Mouse (Mus musculus) layer of hippocampus, postnatal 25 days (tissue): ENCODE data around the gene Adm2. TPM values are rescaled to one million over a fixed set of nuclear protein-coding genes. Genes with fewer than 3 reads are reported as not detected.
A peak's percentile ranks its signal among the peaks of the same experiment; 100 is the strongest.

Experiments used
- DNase-seq, 2 experiments: peaks; one replicate each; pipeline ENCODE4 v3.0.0; 2022; ENCODE audit warnings: mixed read lengths in 2 of 2, low spot score in 1 of 2; ENCODE audit errors: extremely low spot score in 1 of 2
- total RNA-seq, 2 experiments: library from RNA; stranded (reverse); gene quantifications; 2 replicates each; pipeline ENCODE4 v1.2.3; 2021

The Adm2 gene
- total RNA-seq, 2 experiments from 2014 or later: not detected

DNA sequence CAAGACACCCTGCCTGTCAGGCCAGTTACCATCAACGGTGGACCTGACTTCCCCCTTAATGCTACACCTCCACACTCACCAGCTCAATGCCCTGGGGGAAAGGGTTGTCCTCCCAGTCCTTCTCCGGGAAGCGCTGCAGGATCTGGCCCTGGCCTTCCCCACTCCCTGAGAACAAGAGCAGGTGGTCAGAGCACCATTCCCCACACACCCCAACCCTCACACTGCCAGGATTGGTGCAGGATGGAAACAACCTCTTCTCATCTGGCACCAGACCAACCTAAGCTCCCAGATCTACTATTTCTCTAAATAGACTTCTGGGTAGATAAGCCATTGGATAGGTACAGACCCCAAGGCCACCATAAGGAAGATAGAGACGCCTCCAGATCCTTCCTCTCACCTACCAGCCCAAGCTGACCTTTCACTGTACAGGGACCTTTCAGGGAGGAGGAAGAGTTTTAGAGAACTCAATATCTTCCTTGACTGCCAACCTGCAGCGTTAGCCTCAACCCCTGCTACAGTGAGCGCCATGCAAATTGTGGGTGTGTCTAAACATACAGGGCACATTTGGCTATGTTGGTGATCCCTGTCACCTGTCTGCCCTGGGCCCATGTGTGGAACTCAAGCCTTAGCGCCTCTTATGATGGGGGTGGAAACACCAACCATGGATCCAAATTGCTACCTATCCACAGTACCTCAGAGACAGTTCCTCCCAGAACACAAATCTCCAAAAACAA lies 13.9 kb upstream of the Adm2 start:
- peak in 1 of 2 experiments; percentile 7 for DNase-seq

GRCm38 (mm10) chr15:89309962-89310498 lies 12.5 kb upstream of the Adm2 start:
- peak; percentile 50 to 51 for DNase-seq

DNA sequence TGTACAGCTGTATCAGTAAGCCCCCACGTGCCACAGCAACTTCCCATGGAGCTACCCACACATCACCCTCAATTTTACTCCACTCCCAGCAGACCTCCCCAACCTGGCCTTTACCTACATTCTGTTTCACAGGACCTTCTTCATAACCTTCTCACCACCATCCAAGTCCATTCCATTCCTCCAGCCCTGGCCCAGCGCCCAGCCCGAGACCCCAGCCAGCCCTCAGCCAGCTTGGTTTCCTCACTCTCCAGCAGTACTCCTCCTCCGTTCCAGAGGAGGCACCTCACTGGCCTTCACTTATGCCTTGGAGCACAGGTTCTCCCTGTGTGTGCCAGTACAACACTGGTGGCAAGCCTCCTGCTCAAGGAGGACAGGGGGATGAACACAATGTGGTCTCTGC lies 9.2 kb upstream of the Adm2 start:
- peak in 1 of 2 experiments; percentile 12 for DNase-seq

GRCm38 (mm10) chr15:89314107-89314506 lies 8.4 kb upstream of the Adm2 start:
- DNase-seq: peak in 1 of 2 experiments; percentile 11

DNA sequence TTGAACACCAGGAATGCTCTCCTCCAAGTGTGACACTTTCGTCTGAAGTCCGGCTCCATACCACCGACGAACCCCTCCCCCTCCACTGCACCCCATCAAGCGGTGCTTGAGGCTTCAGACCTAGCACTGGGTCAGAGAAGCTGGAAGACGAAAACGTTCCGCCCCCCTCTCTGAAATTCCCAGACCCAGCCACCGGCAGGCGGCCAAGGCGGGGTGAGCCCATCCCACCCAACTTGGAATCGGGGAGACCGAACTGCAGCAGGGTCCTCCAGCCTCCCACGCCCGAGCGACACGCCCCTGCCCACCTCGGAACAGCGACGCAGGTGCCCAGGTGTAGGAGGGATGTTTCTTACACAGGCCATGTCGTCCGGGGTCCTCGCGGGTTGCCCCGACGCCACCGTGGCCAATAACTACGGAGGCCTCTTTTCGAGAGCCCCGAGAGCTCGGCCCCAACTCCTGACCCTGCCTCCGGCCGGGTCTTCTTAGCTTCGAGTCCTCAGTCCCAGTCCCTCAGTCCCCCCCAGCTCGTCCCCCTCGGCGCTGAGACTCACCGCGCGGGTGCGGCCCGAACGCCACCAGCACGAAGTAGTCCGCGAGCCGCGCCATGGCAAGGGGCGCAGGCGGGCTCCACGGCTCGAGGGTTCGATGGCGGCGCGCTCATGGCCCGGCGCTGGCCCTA lies 7.9 kb upstream of the Adm2 start:
- peak in 1 of 2 experiments; percentile 20 for DNase-seq

DNA sequence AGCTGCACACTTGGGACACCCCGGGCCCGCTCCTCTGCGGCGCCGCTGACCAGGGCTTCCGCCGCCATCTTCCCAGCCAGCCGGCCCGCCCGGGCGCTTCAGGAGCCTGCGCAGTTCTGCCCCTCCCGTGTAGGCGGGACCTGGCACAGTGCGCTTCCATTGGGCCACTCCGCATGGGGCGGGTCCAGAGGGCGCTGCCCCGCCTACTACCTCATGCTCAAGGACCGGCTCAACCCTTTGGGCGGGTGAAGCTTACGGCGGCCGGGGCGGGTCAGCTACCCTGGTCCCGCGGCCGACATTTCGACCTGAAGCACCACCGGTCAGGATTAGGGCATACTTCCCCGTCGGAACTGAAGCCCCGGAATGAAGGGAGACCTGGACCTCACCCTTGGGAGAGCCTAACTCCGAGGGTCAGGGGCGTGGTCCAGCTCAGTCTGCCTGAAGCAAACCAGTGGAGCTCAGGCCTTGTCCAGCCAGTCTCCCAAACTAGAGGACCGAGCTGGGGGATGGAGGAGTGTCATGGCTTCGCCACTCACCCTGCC lies 7.3 kb upstream of the Adm2 start, which contains the start of gene Sbf1:
TSS of gene Sbf1 (minus strand) at position 122 of the 542 bp plus-strand sequence.
- DNase-seq: peak; percentile 87 to 90

- no peak for DNase-seq
Measured at GRCm38 (mm10) chr15:89316146-89316545, 6.4 kb upstream of the Adm2 start.

- DNase-seq: no peak
Measured at GRCm38 (mm10) chr15:89321264-89321663, 1.3 kb upstream of the Adm2 start.

GRCm38 (mm10) chr15:89323656-89324055 lies 1.1 kb downstream of the Adm2 start:
- DNase-seq: no peak

DNA sequence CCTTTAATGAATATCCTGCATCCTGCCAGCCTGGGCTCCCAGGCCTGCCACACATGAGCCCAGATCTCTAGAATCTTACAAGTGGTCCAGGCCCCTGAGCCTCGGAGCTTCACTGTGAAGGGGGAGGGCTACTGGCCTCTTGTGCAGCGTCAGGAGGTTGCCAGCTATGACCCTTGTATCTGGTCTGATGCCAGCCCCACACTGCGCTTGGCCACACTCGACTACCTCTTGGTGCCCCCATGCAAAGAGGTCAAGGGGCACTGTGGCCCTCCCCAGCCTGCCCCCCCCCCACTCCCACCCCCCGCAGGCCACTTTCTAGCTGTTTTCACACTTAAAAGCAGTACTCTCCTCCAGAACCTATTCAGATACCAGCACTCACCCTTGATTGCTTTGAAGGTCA lies 3.9 kb downstream of the Adm2 start:
- DNase-seq: no peak

DNA sequence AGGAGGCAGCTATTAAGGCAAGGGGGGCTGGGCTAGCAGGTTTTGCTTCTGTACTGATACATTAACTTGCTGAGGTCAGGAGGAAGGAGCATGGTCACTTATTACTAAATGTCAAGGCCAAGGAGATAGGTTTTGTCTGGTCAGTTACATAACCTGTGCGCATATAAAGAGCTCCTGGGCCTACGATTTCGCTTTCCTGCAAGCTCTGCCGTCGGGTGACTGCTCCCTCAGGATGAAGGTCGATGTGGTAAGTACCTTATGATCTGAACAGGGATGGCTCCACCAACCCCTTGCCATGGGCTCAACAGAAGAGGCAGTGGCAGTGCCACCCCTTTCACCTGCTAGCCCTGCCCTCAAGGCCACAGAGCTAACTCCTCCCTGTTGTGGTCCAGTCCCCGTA lies 11.8 kb downstream of the Adm2 start, which contains the start of gene Miox:
TSS of gene Miox (plus strand) at position 128 of the 400 bp plus-strand sequence.
- no peak for DNase-seq

DNA sequence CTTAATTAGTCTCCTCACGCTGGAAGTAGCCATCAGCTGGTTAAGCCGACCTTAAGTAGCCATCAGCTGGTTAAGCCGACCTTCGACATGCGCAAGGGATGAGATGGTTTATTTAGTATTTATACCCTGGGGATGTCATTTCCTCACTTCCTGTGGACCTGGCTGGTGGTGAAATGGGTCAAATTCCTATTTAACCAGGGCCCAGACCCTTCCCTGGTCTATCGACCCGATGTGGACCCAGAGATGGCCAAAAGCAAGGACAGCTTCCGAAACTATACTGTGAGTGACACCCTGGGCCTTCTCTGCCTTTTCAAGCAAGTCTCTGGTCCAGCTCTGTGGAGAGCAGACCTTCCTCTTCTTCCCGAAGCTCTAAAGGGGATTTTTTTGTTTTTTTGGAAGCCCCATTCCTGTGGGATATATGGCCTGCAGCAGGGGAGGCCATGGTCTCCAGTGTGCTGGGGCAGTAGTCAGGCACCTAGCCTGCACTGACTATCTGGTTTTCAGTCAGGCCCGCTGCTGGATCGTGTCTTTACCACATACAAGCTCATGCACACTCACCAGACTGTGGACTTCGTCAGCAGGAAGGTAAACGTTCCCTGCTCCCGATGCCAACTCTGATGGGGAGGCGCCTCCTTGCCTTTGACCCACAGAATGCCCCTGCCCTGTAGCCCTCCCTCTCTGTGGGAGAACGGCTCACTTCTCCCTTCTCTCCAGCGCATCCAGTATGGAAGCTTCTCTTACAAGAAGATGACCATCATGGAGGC lies 12.4 kb downstream of the Adm2 start:
- DNase-seq: no peak

GRCm38 (mm10) chr15:89336422-89336821 lies 13.9 kb downstream of the Adm2 start:
- DNase-seq: no peak

DNA sequence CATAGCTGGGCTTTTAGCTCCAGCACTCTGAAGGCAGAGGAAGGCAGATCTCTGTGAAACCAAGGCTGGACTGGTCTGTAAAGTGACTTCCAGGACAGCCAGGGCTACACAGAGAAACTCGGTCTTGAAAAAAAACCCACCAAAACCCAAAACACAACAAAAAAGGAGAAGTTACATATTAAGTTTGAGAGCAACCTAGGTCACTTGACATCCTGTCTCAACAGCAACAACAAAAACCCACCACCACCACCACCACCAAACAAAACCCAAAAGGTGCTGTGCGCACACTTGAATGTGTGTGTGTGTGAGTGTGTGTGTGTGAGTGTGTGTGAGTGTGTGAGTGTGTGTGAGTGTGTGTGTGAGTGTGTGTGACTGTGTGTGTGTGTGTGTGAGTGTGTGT lies 17.2 kb downstream of the Adm2 start:
- DNase-seq: no peak

DNA sequence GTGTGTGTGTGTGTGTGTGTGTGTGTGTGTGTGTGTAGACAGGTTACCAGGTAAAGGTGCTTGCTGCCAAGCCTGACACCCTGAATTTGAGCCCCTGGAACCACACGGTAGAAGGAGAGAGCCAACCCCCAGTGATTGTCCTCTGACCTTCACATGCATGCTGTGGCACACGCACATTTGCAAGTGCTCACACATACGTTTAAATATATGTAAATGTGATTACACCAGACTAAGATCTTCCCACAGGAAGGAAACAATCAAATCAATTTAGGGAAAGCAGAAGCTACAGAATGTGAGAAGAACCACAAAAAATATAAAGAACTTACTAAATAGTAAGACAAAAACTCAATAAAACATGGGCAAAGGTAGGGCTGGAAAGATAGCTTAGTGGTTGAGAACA lies 17.6 kb downstream of the Adm2 start:
- DNase-seq: no peak

- no peak for DNase-seq
Measured at GRCm38 (mm10) chr15:89341678-89342077, 19.2 kb downstream of the Adm2 start.

GRCm38 (mm10) chr15:89343325-89343724 lies 20.8 kb downstream of the Adm2 start:
- DNase-seq: no peak

GRCm38 (mm10) chr15:89350447-89350846 lies 27.9 kb downstream of the Adm2 start:
- DNase-seq: no peak

DNA sequence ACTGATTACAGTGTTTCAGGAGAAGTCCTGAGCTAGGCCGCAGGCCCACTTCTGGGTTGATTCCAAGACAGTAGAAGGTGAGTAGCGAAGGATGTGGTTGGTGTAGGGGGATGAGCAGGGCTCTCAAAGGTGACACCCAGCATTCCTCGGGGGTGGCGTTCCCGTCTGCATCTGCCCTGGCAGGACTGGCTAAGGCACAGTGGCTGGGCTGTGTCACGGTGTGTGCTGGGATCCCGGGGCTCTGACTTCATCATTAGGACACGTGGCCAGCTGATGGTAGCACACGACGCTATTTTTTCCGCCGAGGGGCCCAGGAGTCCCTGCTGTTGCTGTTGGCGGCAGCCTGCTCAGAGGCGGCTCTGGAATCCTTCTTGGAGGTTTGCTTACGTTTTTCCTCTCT lies 28.8 kb downstream of the Adm2 start:
- no peak for DNase-seq

DNA sequence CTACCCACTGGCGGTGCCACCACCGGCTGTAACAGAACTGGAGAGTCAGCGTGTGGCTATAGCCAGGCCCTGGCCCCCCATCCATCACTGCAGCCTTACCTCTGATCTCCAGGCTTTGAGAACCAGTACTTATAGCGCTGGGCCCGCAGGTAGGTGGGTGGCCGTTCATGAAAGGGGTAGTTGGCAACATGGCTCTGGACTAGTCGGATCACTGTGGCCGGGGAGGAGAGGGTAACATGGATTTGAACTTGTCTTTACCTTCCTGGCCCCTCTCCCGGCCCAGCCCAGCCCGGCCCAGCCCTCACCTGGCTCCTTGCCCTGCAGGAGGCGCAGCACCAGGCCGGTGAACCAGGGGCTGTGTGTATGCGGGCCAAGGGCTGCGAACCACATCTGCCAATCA lies 29.5 kb downstream of the Adm2 start:
- no peak for DNase-seq

DNA sequence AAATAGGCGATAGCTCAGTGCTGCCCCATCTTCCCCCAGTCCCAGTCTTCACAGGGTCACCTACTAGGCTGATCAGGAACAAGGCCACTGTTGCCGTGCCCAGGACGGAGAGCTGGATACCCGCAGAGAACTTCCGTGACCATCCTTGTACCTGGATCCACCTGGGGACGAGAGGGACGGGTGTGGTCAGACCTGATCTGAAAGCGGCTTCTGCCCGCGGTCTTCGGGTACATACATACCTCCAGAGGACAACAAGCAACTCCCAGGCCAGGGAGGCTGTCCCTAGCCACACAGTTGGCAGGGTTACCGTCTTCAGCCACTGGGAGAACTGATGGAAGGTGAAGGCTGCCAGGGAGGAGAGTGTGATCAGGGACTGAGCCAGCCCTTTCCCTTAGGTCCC lies 30.3 kb downstream of the Adm2 start:
- DNase-seq: no peak
